Mouse (Mus musculus) liver, postnatal 0 days (tissue): ENCODE measurements at regions not wholly inside any gene's neighbourhood (a gene's known extent, or its start where the extent isn't known, plus 50 kb on each side); places are given as distances from the start of the nearest gene placed in this dataset.

ENCODE experiments used
- CTCF ChIP-seq: sonication (generic); IDR thresholded peaks from 2 replicates; pipeline ENCODE4 v1.5.1; 2016; ENCODE audit warnings: antibody characterized with exemption, low read depth
- EP300 ChIP-seq: IDR thresholded peaks from 2 replicates; pipeline ENCODE4 v1.6.1; 2016; ENCODE audit warnings: antibody characterized with exemption, low read depth, mild to moderate bottlenecking

- TF ChIP-seq CTCF (no peak), EP300 (no peak)
Measured at GRCm38 (mm10) chr7:111144216-111144615, 61.4 kb upstream of the Eif4g2 start.
